Mouse (Mus musculus) bone marrow, adult 2 months (tissue): Measurements from ENCODE around the gene Ints5.

Experiments used
- CTCF ChIP-seq: fragments of 200-500 bp; IDR thresholded peaks from 2 replicates; pipeline ENCODE4 v1.5.1; 2011; ENCODE audit warnings: low read length, control low read depth; ENCODE audit not compliant: control insufficient read depth, insufficient read depth
- POLR2A ChIP-seq: fragments of 200-500 bp; IDR thresholded peaks from 2 replicates; pipeline ENCODE4 v1.6.1; 2011; ENCODE audit warnings: low read depth, mild to moderate bottlenecking, control low read depth, low read length, borderline replicate concordance; ENCODE audit not compliant: control insufficient read depth

DNA sequence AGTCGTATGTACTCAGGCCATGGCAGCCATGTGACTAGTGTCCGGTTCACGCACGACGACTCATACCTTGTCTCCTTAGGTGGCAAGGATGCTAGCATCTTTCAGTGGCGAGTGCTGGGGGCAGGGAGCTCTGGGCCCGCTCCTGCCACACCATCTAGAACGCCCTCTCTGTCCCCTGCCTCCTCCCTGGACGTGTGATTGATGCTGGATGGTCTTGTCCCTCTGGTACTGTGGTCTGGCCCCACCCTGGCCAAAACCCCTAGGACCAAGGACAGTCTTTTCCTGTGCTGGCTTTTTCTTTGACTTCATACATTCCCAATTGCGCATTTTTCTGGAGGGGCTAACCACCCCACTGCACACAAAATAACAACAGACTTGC, 48.3 kb downstream of the Ints5 start:
- TF ChIP-seq CTCF (no peak), POLR2A (no peak)
